Mouse (Mus musculus) kidney, adult 11 months (tissue): ENCODE data around the gene Unc5a.

Source experiments
- DNase-seq: peaks from one replicate; pipeline ENCODE4 v3.0.0; 2022

The Unc5a gene

GRCm38 (mm10) chr13:55004646-55005045, 55.4 kb downstream of the Unc5a start:
- DNase-seq, result no peak

GRCm38 (mm10) chr13:55005691-55006414, 56.6 kb downstream of the Unc5a start:
- no peak for DNase-seq

- DNase-seq, result no peak
These were observed 57.2 kb downstream of the Unc5a start for GRCm38 (mm10) chr13:55006415-55006742.

GRCm38 (mm10) chr13:55008589-55008988, 59.4 kb downstream of the Unc5a start:
- DNase-seq, result no peak

GRCm38 (mm10) chr13:55011103-55011502, 61.9 kb downstream of the Unc5a start:
- DNase-seq, result no peak

GRCm38 (mm10) chr13:55011981-55012478, 62.8 kb downstream of the Unc5a start:
- DNase-seq, result no peak

GRCm38 (mm10) chr13:55013702-55014344, 64.6 kb downstream of the Unc5a start:
- no peak for DNase-seq

GRCm38 (mm10) chr13:55014451-55014850, 65.2 kb downstream of the Unc5a start:
- DNase-seq, result no peak

GRCm38 (mm10) chr13:55017154-55017897, 68.1 kb downstream of the Unc5a start:
- DNase-seq, result no peak

GRCm38 (mm10) chr13:55017898-55018599, 68.8 kb downstream of the Unc5a start:
- no peak for DNase-seq

- DNase-seq, result no peak
These were observed 69.5 kb downstream of the Unc5a start for GRCm38 (mm10) chr13:55018700-55019099.

- DNase-seq, result no peak
These were observed 70.0 kb downstream of the Unc5a start for GRCm38 (mm10) chr13:55019181-55019580.

- no peak for DNase-seq
These were observed 70.8 kb downstream of the Unc5a start for GRCm38 (mm10) chr13:55020051-55020450.

GRCm38 (mm10) chr13:55021194-55021779, 72.1 kb downstream of the Unc5a start, which contains the start of gene Hk3:
TSS of gene Hk3 (minus strand) at chr13:55021385.
- DNase-seq, result no peak

GRCm38 (mm10) chr13:55022256-55022655, 73.0 kb downstream of the Unc5a start:
- DNase-seq, result no peak

- peak; percentile 17 for DNase-seq
These were observed 73.5 kb downstream of the Unc5a start for GRCm38 (mm10) chr13:55022715-55023114.

GRCm38 (mm10) chr13:55024215-55024614, 75.0 kb downstream of the Unc5a start:
- DNase-seq, result no peak

GRCm38 (mm10) chr13:55040016-55040415, 90.8 kb downstream of the Unc5a start:
- no peak for DNase-seq

- no peak for DNase-seq
These were observed 98.5 kb downstream of the Unc5a start for GRCm38 (mm10) chr13:55047706-55048105.
